Mouse (Mus musculus) ovary, postnatal 36 days (tissue): ENCODE measurements around the gene Olfr640.

Experiments
- DNase-seq: peaks from one replicate; pipeline ENCODE4 v3.0.0; 2022; ENCODE audit warnings: low spot score, mixed read lengths

Gene Olfr640

GRCm38 (mm10) chr7:104025473-104025872, at the start of gene Olfr640:
Gene Olfr640 (minus strand): TSS chr7:104025573.
- no peak for DNase-seq

GRCm38 (mm10) chr7:104071769-104072168, 46.4 kb upstream of the Olfr640 start, which contains the start of gene Olfr644:
Gene Olfr644 (minus strand): TSS chr7:104071869.
- no peak for DNase-seq

- DNase-seq, result no peak
These were observed 36.0 kb upstream of the Olfr640 start, which contains the start of gene 4930516K23Rik for GRCm38 (mm10) chr7:104061345-104061744. Gene 4930516K23Rik (minus strand): TSS chr7:104061445.

DNA sequence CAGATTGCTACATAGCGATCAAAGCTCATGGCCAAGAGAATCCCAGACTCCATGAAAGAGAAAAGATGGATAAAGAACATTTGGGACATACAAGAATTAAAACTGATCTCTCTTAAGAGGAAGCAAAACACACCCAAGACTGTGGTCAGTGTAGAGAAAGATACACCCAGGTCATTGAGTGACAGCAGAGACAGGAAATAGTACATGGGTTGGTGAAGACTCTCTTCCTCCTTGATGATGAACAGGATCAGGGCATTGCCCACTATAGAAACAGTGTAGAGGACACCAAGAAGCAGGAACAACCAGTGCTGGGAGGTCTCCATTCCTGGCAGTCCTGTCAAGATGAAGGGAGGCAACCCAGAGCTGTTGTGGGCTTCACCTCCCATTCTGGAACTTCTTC, 33.8 kb upstream of the Olfr640 start:
- no peak for DNase-seq

DNA sequence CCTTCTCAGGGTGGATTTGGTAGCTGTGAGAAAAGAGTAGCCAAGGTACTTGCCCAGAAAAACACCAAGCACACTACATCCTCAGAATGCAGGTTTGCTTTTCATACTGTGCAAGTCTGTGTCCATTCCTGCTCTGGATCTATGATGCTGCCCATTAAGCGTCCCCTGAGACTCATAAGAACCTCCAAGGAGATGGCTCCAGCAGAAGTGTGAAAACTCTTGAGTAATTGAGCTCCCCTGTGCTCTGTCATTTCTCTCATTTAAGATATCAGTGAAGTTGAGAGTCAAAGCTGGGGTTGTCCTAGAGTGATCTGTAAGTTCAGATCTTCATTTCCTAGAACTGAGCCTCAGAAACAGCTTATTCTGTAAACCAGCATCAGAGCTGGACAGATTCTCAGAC, 27.2 kb upstream of the Olfr640 start, which contains the start of gene Olfr642:
TSS of gene Olfr642 (minus strand) at position 101 of the 400 bp plus-strand sequence.
- no peak for DNase-seq

DNA sequence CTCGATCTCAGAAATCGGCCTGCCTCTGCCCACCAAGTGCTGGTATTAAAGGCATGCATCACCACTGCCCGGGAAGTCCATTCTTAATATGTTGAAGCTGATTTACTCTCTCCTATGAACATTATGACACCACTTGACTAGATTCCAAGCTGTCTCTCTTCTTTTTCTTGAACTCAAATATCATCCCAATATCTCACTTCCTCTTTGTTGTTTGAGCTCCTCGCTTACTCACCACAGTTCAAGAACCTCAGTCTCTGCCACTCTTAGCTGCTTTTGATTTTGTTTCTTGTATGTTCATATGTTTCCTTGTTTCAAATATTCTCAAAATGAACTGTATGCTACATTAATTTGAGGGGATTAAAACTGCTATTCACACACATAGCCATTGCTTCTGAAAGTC, 25.4 kb upstream of the Olfr640 start:
- DNase-seq, result no peak

- DNase-seq, result no peak
These were observed 9.8 kb upstream of the Olfr640 start, which contains the start of gene Olfr641 for GRCm38 (mm10) chr7:104035145-104035544. Gene Olfr641 (plus strand): TSS chr7:104035445.

DNA sequence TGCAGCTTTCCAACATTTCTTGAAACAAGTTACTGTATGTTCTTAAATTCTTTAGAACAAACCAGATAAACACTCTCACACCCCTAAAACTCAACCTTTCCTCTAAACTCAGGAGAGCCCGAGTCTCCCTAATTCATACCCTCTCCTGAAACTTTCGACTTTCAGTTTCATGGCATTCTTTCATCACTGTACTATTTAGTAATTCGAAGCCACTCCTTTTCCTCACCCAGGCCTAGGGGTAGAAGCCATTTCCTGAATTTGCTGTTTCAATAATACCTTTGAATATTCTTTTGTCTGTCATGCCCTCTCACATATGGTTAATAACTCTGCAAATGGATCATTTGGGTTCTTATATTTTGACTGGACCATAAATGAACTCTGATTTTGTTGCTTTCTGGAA, 1.6 kb upstream of the Olfr640 start:
- no peak for DNase-seq

GRCm38 (mm10) chr7:104021651-104022050, 3.7 kb downstream of the Olfr640 start:
- no peak for DNase-seq

DNA sequence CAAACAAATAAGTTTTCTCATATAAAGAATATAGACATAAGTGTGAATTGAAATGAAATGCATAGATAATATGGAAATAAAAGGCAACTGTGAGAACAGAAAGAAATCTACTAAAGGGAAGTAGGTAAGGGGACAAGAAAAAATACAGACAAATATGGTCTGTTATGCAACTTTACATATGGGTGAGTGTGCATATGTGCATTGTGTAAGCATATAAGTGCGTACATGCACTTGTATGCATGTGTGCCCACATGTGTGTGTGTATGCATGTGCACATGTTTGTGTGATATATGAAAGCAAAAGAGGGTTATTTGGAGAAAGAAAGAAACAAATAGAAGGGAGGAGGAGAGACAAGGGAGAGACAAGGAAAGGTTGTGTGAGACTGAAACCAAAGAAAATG, 6.4 kb downstream of the Olfr640 start:
- no peak for DNase-seq

DNA sequence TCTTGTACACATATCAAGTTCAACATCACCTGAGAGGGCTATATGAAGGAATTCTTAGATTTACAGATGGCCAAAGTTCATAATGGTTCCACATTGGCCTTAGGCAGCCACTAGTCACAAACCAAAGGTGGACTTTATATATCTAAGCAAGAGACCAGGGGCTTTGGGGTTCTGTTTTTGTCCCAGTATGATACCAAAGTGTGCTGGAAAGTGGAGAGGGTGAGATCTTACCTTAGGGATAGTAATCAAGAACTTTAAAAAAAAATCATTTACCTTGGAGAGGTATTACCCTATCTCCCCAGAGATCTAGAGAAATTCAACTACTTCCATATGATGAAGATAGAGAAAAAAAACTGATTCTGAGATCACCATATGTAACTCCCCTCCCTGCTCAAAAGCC, 8.2 kb downstream of the Olfr640 start, which contains the start of gene Olfr639:
TSS of gene Olfr639 (minus strand) at position 101 of the 400 bp plus-strand sequence.
- no peak for DNase-seq

- DNase-seq, result no peak
These were observed 26.2 kb downstream of the Olfr640 start for GRCm38 (mm10) chr7:103999124-103999523.

GRCm38 (mm10) chr7:103998446-103998845, 26.9 kb downstream of the Olfr640 start, which contains the start of gene Olfr638:
Gene Olfr638 (plus strand): TSS chr7:103998746.
- no peak for DNase-seq

DNA sequence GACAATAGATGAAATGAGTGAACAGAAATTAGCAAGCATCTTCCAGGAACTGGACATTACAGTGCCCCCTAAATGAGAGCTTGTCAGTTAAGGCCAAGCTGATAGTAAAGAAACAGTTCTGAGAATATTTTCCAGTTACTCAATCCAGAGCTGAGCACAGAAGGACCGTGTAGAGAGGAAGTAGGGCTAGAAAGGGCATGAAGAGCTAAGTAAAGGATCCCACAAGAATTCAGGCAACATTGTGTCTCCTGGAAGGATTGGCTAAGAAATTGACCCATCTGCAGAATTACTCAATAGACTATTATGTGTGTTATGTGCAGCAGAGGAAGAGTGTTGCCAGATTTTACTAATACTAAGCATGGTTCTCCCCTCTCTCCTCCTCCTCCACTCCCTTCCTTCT, 53.6 kb downstream of the Olfr640 start:
- DNase-seq, result no peak

DNA sequence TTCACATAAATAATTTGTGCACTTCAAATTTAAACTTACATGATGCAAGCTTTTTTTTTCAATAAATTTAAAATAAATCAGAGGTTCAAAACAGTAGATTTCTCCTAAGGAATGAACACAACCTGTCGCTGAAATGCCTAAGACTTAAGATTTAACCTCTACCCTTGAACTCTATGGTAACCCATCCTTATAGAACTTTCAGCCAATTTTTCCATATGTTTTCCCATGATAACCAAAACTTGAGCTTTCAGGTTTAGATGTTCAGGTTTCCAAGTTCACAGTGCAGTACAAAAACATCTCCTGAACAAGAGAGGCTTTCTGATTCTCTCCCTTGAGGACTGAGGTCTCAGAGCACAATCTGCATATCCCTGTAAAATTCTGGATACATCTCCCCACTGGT, 54.5 kb downstream of the Olfr640 start, which contains the start of gene Olfr635:
TSS of gene Olfr635 (plus strand) at position 301 of the 400 bp plus-strand sequence.
- no peak for DNase-seq
